Mouse (Mus musculus) intestine, postnatal 0 days (tissue): ENCODE data around the gene Ptprt. TPM values are rescaled to one million over a fixed set of nuclear protein-coding genes. Genes with fewer than 3 reads are reported as not detected.

Experiments
- ATAC-seq: fragments of 200-750 bp; cut with Nextera tagmentation; 2 replicates; pipeline ENCODE4 v1.8.0; 2017; ENCODE audit warnings: mild to moderate bottlenecking, moderate TSS enrichment, moderate library complexity
- H3K27ac ChIP-seq: fragments of 300-500 bp; sonication (generic); 2 replicates; pipeline ENCODE4 v1.5.1; 2014; ENCODE audit warnings: mild to moderate bottlenecking, low read depth, low read length, moderate library complexity
- H3K27me3 ChIP-seq: fragments of 300-500 bp; sonication (generic); replicated peaks from 2 replicates; pipeline ENCODE4 v1.6.1; 2014; ENCODE audit warnings: low read length, mixed read lengths; ENCODE audit not compliant: control insufficient read depth, insufficient read depth
- H3K36me3 ChIP-seq: fragments of 300-500 bp; sonication (generic); 2 replicates; pipeline ENCODE4 v1.6.1; 2014; ENCODE audit warnings: mild to moderate bottlenecking, moderate library complexity; ENCODE audit not compliant: control insufficient read depth, insufficient read depth
- H3K4me1 ChIP-seq: fragments of 300-500 bp; sonication (generic); replicated peaks from 2 replicates; pipeline ENCODE4 v1.6.1; 2014; ENCODE audit warnings: antibody characterized with exemption, low read length, mixed read lengths; ENCODE audit not compliant: control insufficient read depth, insufficient read depth
- H3K4me2 ChIP-seq: fragments of 300-500 bp; sonication (generic); replicated peaks from 2 replicates; pipeline ENCODE4 v1.6.1; 2014; ENCODE audit warnings: low read depth, mild to moderate bottlenecking, moderate library complexity
- H3K4me3 ChIP-seq: fragments of 300-500 bp; sonication (generic); 2 replicates; pipeline ENCODE4 v1.5.1; 2014; ENCODE audit warnings: low read depth, low read length
- H3K9ac ChIP-seq: fragments of 300-500 bp; sonication (generic); 2 replicates; pipeline ENCODE4 v1.6.1; 2014; ENCODE audit warnings: mild to moderate bottlenecking, low read depth, low read length
- H3K9me3 ChIP-seq: fragments of 300-500 bp; sonication (generic); 2 replicates; pipeline ENCODE4 v1.6.1; 2016; ENCODE audit warnings: mixed run types; ENCODE audit not compliant: control insufficient read depth
- CTCF ChIP-seq: sonication (generic); IDR thresholded peaks from 2 replicates; pipeline ENCODE4 v1.5.1; 2016; ENCODE audit warnings: low read depth, mild to moderate bottlenecking, control low read depth, antibody characterized with exemption, moderate library complexity
- WGBS: fragments of 180-500 bp; shearing (Covaris S2); extraction: QIAGEN DNeasy Blood & Tissue Kit; methylation state at CpG from one replicate; pipeline ENCODE4 v1.1.7; 2014; 5-methylcytosine and 5-hydroxymethylcytosine counted together
- polyA plus RNA-seq: library from polyadenylated mRNA; unstranded; fragments of >200 nt; fragmentation: Nextera tagmentation; extraction: Ambion mirVana; gene quantifications from 2 replicates; pipeline ENCODE4 v1.2.1, GENCODE M21; 2015

Gene Ptprt
- polyA plus RNA-seq, 1 experiment from 2014 or later = 0.59 TPM

- Histone ChIP-seq H3K27ac (no peak overlapping the region), H3K4me3 (no peak overlapping the region), H3K9me3 (no peaks in the 10 kb centered on the region), H3K4me1 (no peaks in the 10 kb centered on the region), H3K36me3 (no peaks in the 10 kb centered on the region), H3K9ac (no peak overlapping the region), H3K4me2 (no peak overlapping the region), H3K27me3 (no peaks in the 10 kb centered on the region)
- 32% methylated on average over 1 of the region's 1 CpGs for WGBS
- no peak for ATAC-seq
- no peak for TF ChIP-seq CTCF
These were observed 438.5 kb downstream of the Ptprt start for GRCm38 (mm10) chr2:162222476-162222875.

- H3K27ac ChIP-seq = no peak overlapping the region
- no peak overlapping the region for H3K4me3 ChIP-seq
- TF ChIP-seq CTCF = no peak
- H3K4me2 ChIP-seq = no peak overlapping the region
- no peaks in the 10 kb centered on the region for H3K9me3 ChIP-seq
- no peaks in the 10 kb centered on the region for H3K4me1 ChIP-seq
- no peak for ATAC-seq
- H3K9ac ChIP-seq = no peak overlapping the region
- H3K36me3 ChIP-seq = no peaks in the 10 kb centered on the region
- no peaks in the 10 kb centered on the region for H3K27me3 ChIP-seq
These were observed 440.4 kb downstream of the Ptprt start for GRCm38 (mm10) chr2:162220586-162220985.

- no peak for TF ChIP-seq CTCF
- Histone ChIP-seq H3K4me3 (no peak overlapping the region), H3K4me2 (no peak overlapping the region), H3K27me3 (no peaks in the 10 kb centered on the region), H3K27ac (no peak overlapping the region), H3K9me3 (no peaks in the 10 kb centered on the region), H3K36me3 (no peaks in the 10 kb centered on the region), H3K9ac (no peak overlapping the region), H3K4me1 (no peaks in the 10 kb centered on the region)
- ATAC-seq = no peak
- 93% methylated on average over 4 of the region's 4 CpGs for WGBS
These were observed 441.4 kb downstream of the Ptprt start for GRCm38 (mm10) chr2:162219507-162219906.

GRCm38 (mm10) chr2:162217896-162218295, 443.1 kb downstream of the Ptprt start:
- Histone ChIP-seq H3K9me3 (no peaks in the 10 kb centered on the region), H3K4me2 (no peak overlapping the region), H3K4me3 (no peak overlapping the region), H3K27ac (no peak overlapping the region), H3K36me3 (no peaks in the 10 kb centered on the region), H3K27me3 (no peaks in the 10 kb centered on the region), H3K4me1 (no peaks in the 10 kb centered on the region), H3K9ac (no peak overlapping the region)
- TF ChIP-seq CTCF = no peak
- ATAC-seq = no peak
- WGBS = 80% methylated on average over 5 of the region's 5 CpGs

GRCm38 (mm10) chr2:162212397-162212796, 448.6 kb downstream of the Ptprt start:
- Histone ChIP-seq H3K9me3 (no peaks in the 10 kb centered on the region), H3K27ac (no peak overlapping the region), H3K27me3 (no peaks in the 10 kb centered on the region), H3K4me1 (no peaks in the 10 kb centered on the region), H3K4me2 (no peak overlapping the region), H3K9ac (no peak overlapping the region), H3K4me3 (no peak overlapping the region), H3K36me3 (no peaks in the 10 kb centered on the region)
- 28% methylated on average over 2 of the region's 2 CpGs for WGBS
- no peak for TF ChIP-seq CTCF
- ATAC-seq = no peak

- Histone ChIP-seq H3K27me3 (no peaks in the 10 kb centered on the region), H3K9ac (no peak overlapping the region), H3K9me3 (no peaks in the 10 kb centered on the region), H3K4me3 (no peak overlapping the region), H3K4me2 (no peak overlapping the region), H3K27ac (no peak overlapping the region), H3K4me1 (no peaks in the 10 kb centered on the region), H3K36me3 (no peaks in the 10 kb centered on the region)
- TF ChIP-seq CTCF = no peak
- WGBS = 86% methylated on average over 6 of the region's 6 CpGs
- ATAC-seq = no peak
These were observed 450.4 kb downstream of the Ptprt start for GRCm38 (mm10) chr2:162210564-162210963.

GRCm38 (mm10) chr2:162197316-162197715, 463.6 kb downstream of the Ptprt start:
- Histone ChIP-seq H3K4me3 (no peak overlapping the region), H3K36me3 (no peaks in the 10 kb centered on the region), H3K27ac (no peak overlapping the region), H3K27me3 (no peaks in the 10 kb centered on the region), H3K9me3 (no peaks in the 10 kb centered on the region), H3K9ac (no peak overlapping the region), H3K4me2 (no peak overlapping the region), H3K4me1 (no peaks in the 10 kb centered on the region)
- no peak for TF ChIP-seq CTCF
- ATAC-seq = no peak
- 85% methylated on average over 5 of the region's 5 CpGs for WGBS
